Mouse (Mus musculus): ENCODE data around the gene Cdx2. TPM values are rescaled to one million over a fixed set of nuclear protein-coding genes. Genes with fewer than 3 reads are reported as not detected.

Gene Cdx2
- 42.1 and 46.2 TPM in 2 replicates for polyA plus RNA-seq (2015; fragmentation: Nextera tagmentation; extraction: Ambion mirVana)

- Histone ChIP-seq H3K9me3 (ENCODE audit: control insufficient read depth, low read length) (no peaks in the 10 kb centered on the region), H3K4me3 (ENCODE audit: low read length) (peak within 1 kb of the TSS; percentile 68), H3K27me3 (replicated peaks; ENCODE audit: control insufficient read depth, insufficient read depth, low read length) (peaks cover 66% of the 10 kb centered on the region), H3K36me3 (ENCODE audit: control insufficient read depth, insufficient read depth, low read length) (no peaks in the 10 kb centered on the region), H3K4me1 (ENCODE audit: control insufficient read depth, insufficient read depth, low read length) (peaks cover 7% of the 10 kb centered on the region; the same call in 1 of the 2 replicates), H3K9ac (ENCODE audit: low read depth, low read length) (peak within 1 kb of the TSS; percentile 92), H3K27ac (ENCODE audit: low read length) (peak within 1 kb of the TSS; percentile 96), H3K4me2 (ENCODE audit: low read depth, low read length) (peak within 1 kb of the TSS; percentile 42)
- WGBS, result under 1% methylated on average over 63 of the region's 63 CpGs
- ATAC-seq, result peak; percentile 94
Observed at GRCm38 (mm10) chr5:147306638-147307397, at the start of gene Cdx2. Cdx2 (minus strand) TSS chr5:147307270.

- no peak overlapping the region for H3K4me3 ChIP-seq (ENCODE audit: low read length)
- ATAC-seq, result no peak
- H3K4me2 ChIP-seq (ENCODE audit: low read depth, low read length), result no peak overlapping the region
- no peak overlapping the region for H3K27ac ChIP-seq (ENCODE audit: low read length)
- 91% methylated on average over 13 of the region's 13 CpGs for WGBS
- H3K9ac ChIP-seq (ENCODE audit: low read depth, low read length), result no peak overlapping the region
- H3K27me3 ChIP-seq (replicated peaks; ENCODE audit: control insufficient read depth, insufficient read depth, low read length), result no peaks in the 10 kb centered on the region
- H3K9me3 ChIP-seq (ENCODE audit: control insufficient read depth, low read length), result no peaks in the 10 kb centered on the region
- H3K4me1 ChIP-seq (ENCODE audit: control insufficient read depth, insufficient read depth, low read length), result no peaks in the 10 kb centered on the region
- H3K36me3 ChIP-seq (ENCODE audit: control insufficient read depth, insufficient read depth, low read length), result no peaks in the 10 kb centered on the region
Observed at GRCm38 (mm10) chr5:147356260-147357055, 49.4 kb upstream of the Cdx2 start.

- Histone ChIP-seq H3K4me3 (ENCODE audit: low read length) (no peak overlapping the region), H3K36me3 (ENCODE audit: control insufficient read depth, insufficient read depth, low read length) (no peaks in the 10 kb centered on the region), H3K4me1 (ENCODE audit: control insufficient read depth, insufficient read depth, low read length) (no peaks in the 10 kb centered on the region), H3K4me2 (ENCODE audit: low read depth, low read length) (no peak overlapping the region), H3K9ac (ENCODE audit: low read depth, low read length) (no peak overlapping the region), H3K9me3 (ENCODE audit: control insufficient read depth, low read length) (no peaks in the 10 kb centered on the region), H3K27me3 (replicated peaks; ENCODE audit: control insufficient read depth, insufficient read depth, low read length) (no peaks in the 10 kb centered on the region), H3K27ac (ENCODE audit: low read length) (no peak overlapping the region)
- WGBS, result 64% methylated on average over 3 of the region's 3 CpGs
- ATAC-seq, result no peak
Observed at GRCm38 (mm10) chr5:147355788-147356187, 48.7 kb upstream of the Cdx2 start.

GRCm38 (mm10) chr5:147354985-147355384 lies 47.9 kb upstream of the Cdx2 start:
- Histone ChIP-seq H3K4me2 (ENCODE audit: low read depth, low read length) (no peak overlapping the region), H3K9me3 (ENCODE audit: control insufficient read depth, low read length) (no peaks in the 10 kb centered on the region), H3K36me3 (ENCODE audit: control insufficient read depth, insufficient read depth, low read length) (no peaks in the 10 kb centered on the region), H3K9ac (ENCODE audit: low read depth, low read length) (no peak overlapping the region), H3K4me3 (ENCODE audit: low read length) (no peak overlapping the region), H3K4me1 (ENCODE audit: control insufficient read depth, insufficient read depth, low read length) (no peaks in the 10 kb centered on the region), H3K27ac (ENCODE audit: low read length) (no peak overlapping the region), H3K27me3 (replicated peaks; ENCODE audit: control insufficient read depth, insufficient read depth, low read length) (no peaks in the 10 kb centered on the region)
- no peak for ATAC-seq
- 76% methylated on average over 8 of the region's 8 CpGs for WGBS

- no peaks in the 10 kb centered on the region for H3K36me3 ChIP-seq (ENCODE audit: control insufficient read depth, insufficient read depth, low read length)
- 63% methylated on average over 17 of the region's 17 CpGs for WGBS
- no peak overlapping the region for H3K4me2 ChIP-seq (ENCODE audit: low read depth, low read length)
- H3K4me3 ChIP-seq (ENCODE audit: low read length), result no peak overlapping the region
- H3K27ac ChIP-seq (ENCODE audit: low read length), result no peak overlapping the region
- no peak for ATAC-seq
- no peaks in the 10 kb centered on the region for H3K9me3 ChIP-seq (ENCODE audit: control insufficient read depth, low read length)
- no peak overlapping the region for H3K9ac ChIP-seq (ENCODE audit: low read depth, low read length)
- H3K27me3 ChIP-seq (replicated peaks; ENCODE audit: control insufficient read depth, insufficient read depth, low read length), result no peaks in the 10 kb centered on the region
- no peaks in the 10 kb centered on the region for H3K4me1 ChIP-seq (ENCODE audit: control insufficient read depth, insufficient read depth, low read length)
Observed at GRCm38 (mm10) chr5:147354161-147354780, 47.2 kb upstream of the Cdx2 start.

DNA sequence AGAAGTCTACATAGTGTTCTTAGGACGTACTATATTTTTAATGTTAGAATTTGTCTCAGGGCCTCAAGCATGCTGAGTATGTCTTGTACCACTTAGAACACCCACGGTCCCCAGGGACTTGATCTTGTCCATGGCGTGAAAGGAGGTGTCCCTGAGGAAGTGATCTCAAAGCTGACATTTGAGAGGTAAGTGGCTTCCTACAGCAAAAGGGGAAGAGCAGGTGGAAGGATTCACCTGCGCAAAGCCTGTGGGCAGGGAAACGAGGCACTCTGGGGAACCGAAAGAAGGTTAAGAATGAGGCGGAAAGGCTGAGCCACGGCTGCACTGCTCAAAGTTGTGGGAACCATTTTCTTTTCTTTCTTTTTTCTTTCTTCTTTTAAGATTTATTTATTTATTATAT lies 44.9 kb upstream of the Cdx2 start:
- no peaks in the 10 kb centered on the region for H3K27me3 ChIP-seq (replicated peaks; ENCODE audit: control insufficient read depth, insufficient read depth, low read length)
- H3K4me1 ChIP-seq (ENCODE audit: control insufficient read depth, insufficient read depth, low read length), result no peaks in the 10 kb centered on the region
- H3K36me3 ChIP-seq (ENCODE audit: control insufficient read depth, insufficient read depth, low read length), result no peaks in the 10 kb centered on the region
- no peak overlapping the region for H3K9ac ChIP-seq (ENCODE audit: low read depth, low read length)
- no peak overlapping the region for H3K4me2 ChIP-seq (ENCODE audit: low read depth, low read length)
- no peak for ATAC-seq
- no peaks in the 10 kb centered on the region for H3K9me3 ChIP-seq (ENCODE audit: control insufficient read depth, low read length)
- no peak overlapping the region for H3K27ac ChIP-seq (ENCODE audit: low read length)
- H3K4me3 ChIP-seq (ENCODE audit: low read length), result no peak overlapping the region
- 91% methylated on average over 8 of the region's 8 CpGs for WGBS

DNA sequence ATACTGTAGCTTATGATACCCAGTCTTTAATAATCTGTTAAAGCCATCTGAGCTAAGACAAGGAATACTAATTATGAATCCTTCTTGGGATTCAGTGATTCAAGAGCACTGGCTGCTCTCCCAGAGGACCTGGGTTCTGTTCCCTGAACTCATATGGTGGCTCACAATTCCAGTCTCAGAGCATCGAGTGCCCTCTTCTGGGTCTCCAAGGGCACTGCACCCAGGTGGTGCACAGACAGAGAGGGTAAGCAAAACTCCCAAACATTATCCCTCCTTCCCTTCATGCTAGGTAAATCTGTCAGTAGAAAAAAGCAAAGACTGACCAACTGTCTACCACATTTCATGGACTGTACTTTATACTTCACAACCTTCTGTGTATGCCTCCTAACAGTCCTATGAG lies 38.9 kb upstream of the Cdx2 start:
- no peak overlapping the region for H3K9ac ChIP-seq (ENCODE audit: low read depth, low read length)
- H3K9me3 ChIP-seq (ENCODE audit: control insufficient read depth, low read length), result no peaks in the 10 kb centered on the region
- no peak overlapping the region for H3K27ac ChIP-seq (ENCODE audit: low read length)
- no peaks in the 10 kb centered on the region for H3K36me3 ChIP-seq (ENCODE audit: control insufficient read depth, insufficient read depth, low read length)
- WGBS, result 82% methylated on average over 1 of the region's 1 CpGs
- no peaks in the 10 kb centered on the region for H3K27me3 ChIP-seq (replicated peaks; ENCODE audit: control insufficient read depth, insufficient read depth, low read length)
- no peak overlapping the region for H3K4me2 ChIP-seq (ENCODE audit: low read depth, low read length)
- no peaks in the 10 kb centered on the region for H3K4me1 ChIP-seq (ENCODE audit: control insufficient read depth, insufficient read depth, low read length)
- no peak for ATAC-seq
- H3K4me3 ChIP-seq (ENCODE audit: low read length), result no peak overlapping the region

DNA sequence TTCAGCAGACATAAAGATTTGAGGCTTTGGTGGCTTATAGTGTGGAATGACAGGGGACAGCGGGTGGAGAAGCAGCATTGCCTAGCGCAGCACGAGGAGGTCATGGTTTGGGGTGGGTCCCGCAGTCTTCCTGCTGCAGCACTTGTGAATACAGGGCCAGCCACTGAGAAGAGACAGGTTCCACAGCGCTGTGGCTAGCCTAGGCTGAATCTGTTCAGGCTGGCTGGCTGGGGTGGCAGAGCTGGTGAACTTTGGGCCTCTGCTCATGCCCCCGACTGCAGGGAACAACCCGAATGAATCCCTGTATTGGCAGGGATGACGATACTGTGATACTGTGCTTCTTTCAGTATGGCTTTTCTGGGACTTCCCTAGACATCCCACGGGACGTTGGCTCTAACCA lies 36.8 kb upstream of the Cdx2 start:
- Histone ChIP-seq H3K4me2 (ENCODE audit: low read depth, low read length) (no peak overlapping the region), H3K27me3 (replicated peaks; ENCODE audit: control insufficient read depth, insufficient read depth, low read length) (no peaks in the 10 kb centered on the region), H3K4me1 (ENCODE audit: control insufficient read depth, insufficient read depth, low read length) (no peaks in the 10 kb centered on the region), H3K27ac (ENCODE audit: low read length) (no peak overlapping the region), H3K36me3 (ENCODE audit: control insufficient read depth, insufficient read depth, low read length) (no peaks in the 10 kb centered on the region), H3K9me3 (ENCODE audit: control insufficient read depth, low read length) (no peaks in the 10 kb centered on the region), H3K4me3 (ENCODE audit: low read length) (no peak overlapping the region), H3K9ac (ENCODE audit: low read depth, low read length) (no peak overlapping the region)
- 86% methylated on average over 10 of the region's 10 CpGs for WGBS
- ATAC-seq, result no peak

DNA sequence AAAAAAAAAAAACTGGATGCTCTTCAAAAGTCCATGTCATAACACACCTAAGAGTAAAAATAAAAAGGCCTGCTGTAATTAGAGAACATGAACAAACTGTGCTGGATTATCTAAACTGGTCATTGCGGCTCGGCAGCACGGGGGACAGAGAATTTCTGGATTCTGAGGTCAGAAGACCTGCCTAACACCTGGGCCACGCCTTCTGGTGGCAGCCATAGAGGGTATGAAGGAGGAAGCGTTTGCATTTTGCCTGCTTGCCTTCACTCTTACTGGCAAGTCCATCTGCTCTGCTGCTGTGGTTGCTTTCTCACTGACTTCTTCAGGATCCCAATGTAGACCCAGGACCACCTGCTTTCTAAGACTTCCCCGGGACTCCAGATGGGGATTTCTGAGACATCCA lies 35.8 kb upstream of the Cdx2 start:
- Histone ChIP-seq H3K36me3 (ENCODE audit: control insufficient read depth, insufficient read depth, low read length) (no peaks in the 10 kb centered on the region), H3K4me1 (ENCODE audit: control insufficient read depth, insufficient read depth, low read length) (no peaks in the 10 kb centered on the region), H3K4me3 (ENCODE audit: low read length) (no peak overlapping the region), H3K9ac (ENCODE audit: low read depth, low read length) (no peak overlapping the region), H3K9me3 (ENCODE audit: control insufficient read depth, low read length) (no peaks in the 10 kb centered on the region), H3K27ac (ENCODE audit: low read length) (no peak overlapping the region), H3K27me3 (replicated peaks; ENCODE audit: control insufficient read depth, insufficient read depth, low read length) (no peaks in the 10 kb centered on the region), H3K4me2 (ENCODE audit: low read depth, low read length) (no peak overlapping the region)
- ATAC-seq, result no peak
- WGBS, result 85% methylated on average over 6 of the region's 6 CpGs
